Mouse (Mus musculus) gastrocnemius, postnatal 4 days (tissue): ENCODE measurements at regions not wholly inside any gene's neighbourhood (a gene's known extent, or its start where the extent isn't known, plus 50 kb on each side); places are given as distances from the start of the nearest gene placed in this dataset.

Experiments used
- DNase-seq, 2 experiments: peaks; one replicate each; pipeline ENCODE4 v3.0.0; 2021 to 2022; ENCODE audit warnings: low spot score in 2 of 2, mixed read lengths in 2 of 2

DNA sequence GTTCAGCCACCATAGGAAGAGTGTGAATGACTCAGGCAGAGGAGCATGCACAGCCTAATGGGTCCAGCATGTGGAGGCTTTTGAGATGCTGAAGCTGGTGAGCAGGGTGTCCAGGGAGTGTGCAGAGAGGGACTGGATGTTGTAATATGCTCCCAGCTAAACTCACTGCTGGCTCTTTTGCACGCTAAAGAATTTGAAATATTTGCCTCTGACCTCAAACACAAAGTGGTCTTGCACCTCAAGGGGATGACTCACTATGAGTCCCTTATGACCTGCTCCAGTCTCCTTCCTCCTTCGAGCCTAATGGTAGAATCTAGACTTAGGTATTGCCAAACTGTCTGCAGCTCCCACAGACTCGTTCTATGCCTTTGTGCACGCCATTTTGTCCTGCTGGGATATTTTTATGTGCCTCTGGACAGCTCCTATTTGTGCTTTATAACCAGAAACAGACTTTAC is 55.0 kb upstream of the Slit3 start:
- DNase-seq: no peak

DNA sequence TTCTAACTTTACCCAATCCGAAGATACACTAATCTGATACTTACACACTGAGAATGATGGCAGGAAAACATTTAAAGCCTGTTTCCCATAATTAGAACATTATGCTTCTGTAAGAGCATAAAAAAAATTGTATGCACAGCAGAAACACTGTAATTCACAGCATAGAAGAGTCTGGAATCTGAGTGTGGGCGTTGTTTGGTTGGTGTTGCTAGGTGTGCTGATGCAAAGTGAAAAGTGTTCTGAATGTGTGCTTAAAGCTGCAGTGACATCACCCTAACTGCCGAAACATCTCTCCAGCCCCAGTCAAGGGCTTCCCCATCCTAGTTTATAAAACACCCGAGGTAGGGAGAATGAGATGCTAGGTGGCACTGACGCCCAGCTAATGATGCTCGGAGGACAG is 63.2 kb upstream of the Slit3 start:
- DNase-seq: no peak

- no peak for DNase-seq
These were observed 65.4 kb upstream of the Slit3 start for GRCm38 (mm10) chr11:35055496-35056125.

GRCm38 (mm10) chr11:35053613-35053950 is 67.4 kb upstream of the Slit3 start:
- DNase-seq: no peak

DNA sequence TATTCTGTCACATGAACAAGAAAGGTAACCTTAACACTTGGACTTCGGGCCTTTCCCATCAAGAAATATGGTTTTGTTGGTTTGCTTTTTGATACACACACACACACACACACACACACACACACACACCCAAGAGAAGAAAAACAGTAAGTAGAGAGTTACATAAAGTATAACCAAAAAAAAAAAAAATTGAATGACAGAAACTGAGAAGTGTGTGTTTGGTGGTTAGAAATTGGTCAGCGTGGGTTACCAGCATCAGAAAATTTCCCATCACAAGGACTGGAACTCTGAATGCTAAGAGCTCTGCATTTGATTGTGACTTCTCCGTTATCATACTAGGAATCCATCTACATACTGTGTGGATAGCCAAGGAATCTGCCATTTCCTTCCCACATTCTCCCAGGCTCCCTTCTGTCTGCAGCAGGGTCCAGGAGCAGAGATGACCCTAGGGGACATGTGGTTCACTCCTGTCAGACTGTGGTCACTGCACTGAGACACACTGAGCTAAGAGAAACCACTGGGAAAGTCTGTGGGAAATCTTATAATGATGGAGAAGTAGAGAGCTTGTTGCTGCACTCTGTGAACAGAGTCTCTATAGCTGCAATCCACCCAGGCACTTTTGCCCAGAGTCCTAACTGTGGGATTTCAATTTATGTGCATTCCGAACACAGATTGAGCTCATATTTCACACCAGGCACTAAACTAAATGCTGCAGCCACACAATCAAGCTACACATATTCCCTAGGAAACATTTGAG is 68.0 kb upstream of the Slit3 start:
- DNase-seq: no peak

GRCm38 (mm10) chr11:35049663-35050215 is 71.3 kb upstream of the Slit3 start:
- DNase-seq: no peak

DNA sequence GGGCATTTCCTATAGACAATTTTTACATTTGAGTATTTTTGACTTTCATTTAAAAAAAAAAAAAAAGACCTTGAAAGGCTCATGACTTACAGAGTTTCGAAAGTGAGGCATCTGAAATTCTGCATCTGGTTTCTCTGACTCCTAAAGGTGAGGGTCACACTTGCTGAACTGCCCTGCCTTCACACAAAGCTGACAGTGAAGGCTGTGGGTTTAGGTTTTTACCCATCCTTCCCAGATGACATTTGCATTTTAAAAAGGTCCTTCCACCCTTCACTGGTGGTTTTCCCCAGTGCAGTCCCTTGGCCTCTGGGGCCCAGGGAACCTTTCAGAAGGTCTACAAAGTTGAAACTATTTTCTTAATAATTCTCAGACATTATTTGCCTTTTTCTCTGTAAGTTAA is 76.4 kb upstream of the Slit3 start:
- DNase-seq: no peak

DNA sequence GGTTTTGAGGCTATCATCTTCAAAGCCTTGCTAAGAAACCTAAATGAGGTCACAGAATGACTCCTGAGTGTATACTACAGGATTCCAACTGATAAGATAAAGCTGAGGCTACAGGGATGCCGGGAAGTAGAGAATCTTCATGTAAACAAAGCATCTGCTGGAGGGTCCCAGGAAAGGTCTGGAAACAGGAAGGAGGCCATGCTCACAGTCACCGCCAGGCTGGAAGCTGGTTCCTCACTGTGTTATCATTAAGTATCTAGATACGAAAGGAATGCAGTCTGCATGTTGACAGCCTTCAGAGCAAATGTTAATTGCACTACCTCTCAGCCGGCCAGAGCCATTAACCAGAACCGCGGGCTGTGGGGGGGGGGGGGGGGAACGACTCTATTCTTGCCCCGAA is 96.6 kb upstream of the Slit3 start:
- DNase-seq: no peak

DNA sequence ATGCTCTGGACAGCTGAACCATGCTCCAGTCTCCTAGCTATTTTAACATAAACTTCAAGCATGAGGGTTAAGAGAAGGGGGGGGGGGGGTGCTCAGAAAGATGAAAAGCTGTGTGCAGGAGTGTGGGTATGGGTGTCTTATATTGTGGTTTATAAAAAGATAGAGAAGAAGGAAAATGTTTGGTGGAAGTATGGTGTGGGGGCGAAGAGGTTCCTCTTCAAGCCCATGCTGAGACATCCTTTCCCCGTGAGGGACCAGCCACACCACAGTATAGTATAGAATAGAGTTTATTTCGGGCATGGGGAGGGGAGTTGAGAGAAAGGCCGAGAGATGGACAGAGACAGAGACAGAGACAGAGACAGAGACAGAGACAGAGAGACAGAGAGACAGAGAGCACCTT is 97.2 kb upstream of the Slit3 start:
- no peak for DNase-seq

- no peak for DNase-seq
These were observed 98.9 kb upstream of the Slit3 start for GRCm38 (mm10) chr11:35021990-35022625.

DNA sequence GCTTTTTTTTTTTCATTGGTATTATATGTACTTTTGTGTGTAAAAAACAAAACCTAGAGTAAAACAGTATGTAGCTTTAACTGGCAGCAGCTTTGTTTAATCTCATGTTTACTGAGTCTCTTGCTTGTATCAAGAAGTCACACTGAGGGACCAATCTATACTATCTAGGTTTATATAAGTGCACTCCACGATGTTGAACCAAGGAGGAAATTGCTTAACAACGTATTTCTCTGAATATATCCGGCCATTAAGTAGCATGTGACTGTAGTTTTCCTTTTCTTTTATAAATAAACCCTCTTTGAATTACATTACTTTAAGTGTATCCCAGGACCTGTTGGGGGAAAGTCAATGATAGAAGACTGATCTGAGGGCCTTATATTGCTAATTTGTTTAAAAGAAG is 104.0 kb upstream of the Slit3 start:
- no peak for DNase-seq

- no peak for DNase-seq
These were observed 109.2 kb upstream of the Slit3 start for GRCm38 (mm10) chr11:35011521-35012476.

DNA sequence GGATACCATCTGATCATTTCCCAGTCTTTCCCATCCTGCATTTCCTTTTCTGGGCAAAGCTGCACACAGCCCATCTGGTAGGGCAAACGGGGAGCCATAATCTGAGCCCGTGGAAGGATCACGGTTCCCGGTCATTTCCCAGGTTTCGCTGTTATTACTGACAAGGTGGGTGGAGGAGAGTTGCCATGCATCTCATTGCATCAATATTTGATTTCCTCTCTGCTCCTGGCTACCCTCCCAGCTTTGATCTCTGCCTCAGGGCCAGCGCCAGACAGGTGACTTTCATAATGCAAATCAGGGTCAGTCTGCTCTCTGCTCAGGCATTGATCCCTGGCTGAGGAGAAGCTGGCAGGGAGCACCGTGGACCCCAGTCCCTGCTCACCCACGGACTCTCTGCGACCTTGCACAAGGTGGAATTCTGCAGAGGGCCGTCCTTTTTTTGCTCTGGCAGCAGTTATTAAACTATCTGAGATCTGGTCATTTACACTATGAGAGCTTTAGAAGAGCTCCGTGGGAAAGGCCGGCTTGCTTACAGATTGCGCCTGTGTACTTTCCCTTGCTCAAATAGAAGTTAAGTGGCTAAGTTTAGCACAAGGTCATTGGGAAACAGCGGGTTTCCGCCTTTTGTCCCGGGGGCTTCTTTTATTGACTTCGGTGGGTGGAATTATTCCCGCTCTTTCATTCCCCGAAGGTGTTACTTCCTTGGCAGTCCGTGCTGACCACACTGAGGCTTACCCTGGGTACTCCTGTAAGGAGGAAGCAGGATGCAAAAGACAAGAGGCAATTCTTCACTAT is 114.1 kb upstream of the Slit3 start:
- DNase-seq: no peak

DNA sequence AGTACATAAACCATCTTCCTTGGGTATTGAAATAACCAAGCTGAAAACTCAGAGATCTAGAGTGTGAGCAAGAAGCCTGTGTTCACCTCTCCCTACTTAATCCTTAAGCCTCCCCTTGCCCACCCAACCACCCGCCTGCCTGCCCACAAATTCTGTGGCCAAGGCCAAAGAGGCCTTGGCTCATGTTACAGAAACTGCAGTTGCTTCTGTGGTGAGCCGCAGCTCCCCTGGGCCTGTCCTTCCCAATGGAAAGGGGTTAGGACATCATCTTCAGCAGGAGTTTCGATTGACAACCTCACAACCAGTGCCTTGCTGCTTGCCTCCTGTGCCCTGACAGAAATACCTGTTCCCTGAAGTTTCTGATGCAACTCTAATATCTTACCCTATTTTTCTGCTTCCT is 115.9 kb upstream of the Slit3 start:
- DNase-seq: no peak

DNA sequence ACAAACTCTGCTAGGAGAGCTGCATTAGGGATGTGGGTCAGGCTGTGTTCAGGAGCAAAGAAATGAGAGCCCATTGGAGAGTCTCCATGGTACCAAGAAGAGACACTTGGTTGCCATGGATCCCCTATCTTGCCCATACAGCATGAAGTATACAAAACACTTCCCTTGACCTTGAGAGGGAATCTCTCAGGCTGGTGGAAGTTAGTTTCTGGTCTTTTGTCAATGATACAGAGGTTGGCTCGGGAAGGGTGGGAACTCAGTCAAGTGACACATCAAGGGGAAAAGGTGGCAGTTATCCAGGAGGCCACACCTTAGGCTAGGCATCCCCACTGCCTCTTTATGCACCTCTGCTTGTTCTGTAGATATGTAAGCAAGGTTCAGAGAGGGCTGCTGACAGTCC is 116.6 kb upstream of the Slit3 start:
- no peak for DNase-seq

DNA sequence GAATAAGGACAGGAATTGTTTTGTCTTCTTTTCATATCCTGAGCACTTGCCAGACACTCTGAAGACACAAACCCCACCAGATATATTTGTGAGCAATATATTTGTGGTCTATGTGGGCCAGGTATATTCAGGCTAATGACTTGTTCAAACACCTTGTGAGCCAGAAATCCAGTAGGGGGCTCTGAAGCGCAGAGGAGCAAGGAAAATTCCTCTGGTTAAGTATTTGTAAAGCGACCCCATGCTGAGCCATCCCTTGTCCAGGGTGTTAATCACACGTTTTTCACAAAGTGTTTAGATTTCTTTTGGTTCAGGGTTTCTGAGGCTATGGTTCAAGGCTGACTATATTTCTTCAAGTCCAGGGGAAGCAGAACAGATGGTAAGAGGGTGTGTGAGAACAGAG is 117.1 kb upstream of the Slit3 start:
- no peak for DNase-seq

DNA sequence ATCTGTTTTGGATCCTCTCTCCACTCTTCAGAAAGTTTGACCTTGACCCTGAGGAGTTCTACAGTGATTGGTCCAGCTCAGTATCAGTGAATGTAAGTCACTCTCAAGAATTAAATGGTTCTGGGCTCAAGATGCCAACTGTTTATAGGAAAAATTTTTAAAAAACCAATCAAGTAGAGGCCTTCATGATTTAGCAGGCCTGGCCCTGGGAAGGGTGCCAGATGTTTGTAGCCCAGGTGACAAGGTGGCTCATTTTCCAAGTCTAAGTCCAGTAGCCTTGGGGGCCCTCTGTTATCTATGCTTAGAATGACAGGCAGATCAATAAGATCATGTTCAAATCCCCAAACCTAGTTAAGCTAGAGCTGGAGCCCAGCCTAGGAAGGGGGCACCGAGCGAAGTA is 123.1 kb upstream of the Slit3 start:
- DNase-seq: no peak

DNA sequence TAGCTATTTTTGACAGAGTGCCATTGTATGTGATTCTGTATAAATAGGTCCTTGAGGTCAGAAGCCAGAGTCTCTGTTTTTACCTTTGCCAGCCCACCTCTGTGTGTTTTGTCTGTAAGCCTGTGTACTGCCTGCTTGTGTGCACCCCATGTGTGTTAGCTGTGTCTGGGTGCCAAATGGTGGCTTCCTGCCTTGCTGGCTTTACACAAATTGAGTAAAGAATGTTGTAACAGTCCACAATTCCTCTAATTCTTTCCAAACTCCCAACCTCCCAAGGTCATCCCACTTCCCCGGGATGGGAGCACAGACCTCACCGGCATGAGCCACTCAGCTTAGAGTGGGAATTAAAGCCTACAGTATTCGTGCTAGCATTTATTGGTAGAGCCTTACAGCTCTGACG is 125.5 kb upstream of the Slit3 start:
- DNase-seq: no peak

GRCm38 (mm10) chr11:34982775-34983457 is 138.1 kb upstream of the Slit3 start:
- DNase-seq: no peak

GRCm38 (mm10) chr11:34980210-34980609 is 140.8 kb upstream of the Slit3 start:
- DNase-seq: peak in 1 of 2 experiments; percentile 38
